Mouse (Mus musculus) MEL (cell line): ENCODE measurements around the gene Slx1b. TPM values are rescaled to one million over a fixed set of nuclear protein-coding genes. Genes with fewer than 3 reads are reported as not detected.

ENCODE experiments used
- DNase-seq: peaks from one replicate; pipeline ENCODE4 v3.0.0; 2011; ENCODE audit warnings: low read depth, low spot score
- H3K27ac ChIP-seq: 2 replicates; pipeline ENCODE4 v1.5.1; 2012; ENCODE audit warnings: low read depth, mild to moderate bottlenecking, control low read depth, low read length, moderate library complexity; ENCODE audit not compliant: control insufficient read depth
- H3K27me3 ChIP-seq, 2 experiments: fragments of 150-350 bp in 1 of 2; sonication (generic) in 1 of 2; 2 replicates each; pipeline ENCODE4 v1.6.1; 2012; ENCODE audit warnings: low read length in 2 of 2, mild to moderate bottlenecking in 2 of 2, improper control_type of control experiment in 1 of 2, moderate library complexity in 1 of 2; ENCODE audit not compliant: insufficient read depth in 2 of 2, control insufficient read depth in 1 of 2
- H3K36me3 ChIP-seq, 2 experiments: 2 replicates each; pipeline ENCODE4 v1.6.1; 2012 to 2014; ENCODE audit warnings: low read length in 2 of 2, improper control_type of control experiment in 1 of 2, inconsistent platforms in 1 of 2, mild to moderate bottlenecking in 1 of 2; ENCODE audit not compliant: insufficient read depth in 2 of 2, control insufficient read depth in 1 of 2
- H3K4me1 ChIP-seq, 2 experiments: fragments of 150-350 bp in 1 of 2; sonication (generic) in 1 of 2; 2 replicates each; pipeline ENCODE4 v1.6.1; 2012; ENCODE audit warnings: low read length in 2 of 2, improper control_type of control experiment in 1 of 2, mild to moderate bottlenecking in 1 of 2; ENCODE audit not compliant: insufficient read depth in 2 of 2, control insufficient read depth in 1 of 2
- H3K4me3 ChIP-seq, 2 experiments: fragments of 150-350 bp in 1 of 2; sonication (generic) in 1 of 2; 2 replicates each; pipeline ENCODE4 v1.5.1; 2012; ENCODE audit warnings: low read depth in 2 of 2, low read length in 2 of 2, mild to moderate bottlenecking in 2 of 2, moderate library complexity in 2 of 2, control low read depth in 1 of 2, improper control_type of control experiment in 1 of 2; ENCODE audit not compliant: control insufficient read depth in 1 of 2, insufficient read depth in 1 of 2
- H3K79me2 ChIP-seq: 2 replicates; pipeline ENCODE4 v1.6.1; 2012; ENCODE audit warnings: mild to moderate bottlenecking, low read length, moderate library complexity; ENCODE audit not compliant: control insufficient read depth, poor library complexity, insufficient read depth
- H3K9ac ChIP-seq: 2 replicates; pipeline ENCODE4 v1.6.1; 2012; ENCODE audit warnings: low read depth, mild to moderate bottlenecking, control low read depth, low read length, moderate library complexity; ENCODE audit not compliant: control insufficient read depth, poor library complexity, severe bottlenecking
- H3K9me3 ChIP-seq: fragments of 150-350 bp; sonication (generic); replicated peaks from 2 replicates; pipeline ENCODE4 v1.6.1; 2012; ENCODE audit warnings: mild to moderate bottlenecking, low read length, improper control_type of control experiment, moderate library complexity; ENCODE audit not compliant: insufficient read depth
- BHLHE40 ChIP-seq: IDR thresholded peaks from 2 replicates; pipeline ENCODE4 v1.6.1; 2012; ENCODE audit warnings: low read depth, mild to moderate bottlenecking, inconsistent platforms, low read length, improper control_type of control experiment, borderline replicate concordance
- EP300 ChIP-seq, 2 experiments: IDR thresholded peaks; 2 replicates each; pipeline ENCODE4 v1.6.1; 2011; ENCODE audit warnings: improper control_type of control experiment in 2 of 2, low read length in 2 of 2, low read depth in 1 of 2, mild to moderate bottlenecking in 1 of 2
- GABPA ChIP-seq: IDR thresholded peaks from 2 replicates; pipeline ENCODE4 v1.6.1; 2012; ENCODE audit warnings: low read depth, mild to moderate bottlenecking, inconsistent platforms, low read length, improper control_type of control experiment, moderate library complexity
- GATA1 ChIP-seq: IDR thresholded peaks from 2 replicates; pipeline ENCODE4 v1.6.1; 2011; ENCODE audit warnings: low read depth, low read length, improper control_type of control experiment
- HCFC1 ChIP-seq: IDR thresholded peaks from 2 replicates; pipeline ENCODE4 v1.6.1; 2012; ENCODE audit warnings: low read depth, mild to moderate bottlenecking, inconsistent platforms, low read length, improper control_type of control experiment, moderate library complexity
- JUND ChIP-seq: IDR thresholded peaks from 2 replicates; pipeline ENCODE4 v1.6.1; 2011; ENCODE audit warnings: low read depth, mild to moderate bottlenecking, improper control_type of control experiment, low read length
- KAT2A ChIP-seq: conservative IDR thresholded peaks from 2 replicates; pipeline ENCODE4 v1.6.1; 2012; ENCODE audit warnings: low read depth, low read length, improper control_type of control experiment, inconsistent platforms
- MAX ChIP-seq: IDR thresholded peaks from 2 replicates; pipeline ENCODE4 v1.6.1; 2011; ENCODE audit warnings: low read length, improper control_type of control experiment
- MEF2A ChIP-seq: IDR thresholded peaks from 2 replicates; pipeline ENCODE4 v1.6.1; 2014; ENCODE audit warnings: low read depth, mild to moderate bottlenecking, inconsistent platforms, low read length, improper control_type of control experiment; ENCODE audit not compliant: poor library complexity, insufficient replicate concordance, severe bottlenecking; ENCODE audit errors: extremely low read depth
- MXI1 ChIP-seq: IDR thresholded peaks from 2 replicates; pipeline ENCODE4 v1.6.1; 2011; ENCODE audit warnings: mild to moderate bottlenecking, low read depth, low read length, improper control_type of control experiment
- NELFE ChIP-seq: IDR thresholded peaks from 2 replicates; pipeline ENCODE4 v1.6.1; 2011; ENCODE audit warnings: low read depth, low read length, improper control_type of control experiment
- POLR2A ChIP-seq, 2 experiments: IDR thresholded peaks; 2 replicates each; pipeline ENCODE4 v1.6.1; 2011 to 2012; ENCODE audit warnings: low read length in 2 of 2, mild to moderate bottlenecking in 2 of 2, control low read depth in 1 of 2, improper control_type of control experiment in 1 of 2, low read depth in 1 of 2, moderate library complexity in 1 of 2; ENCODE audit not compliant: control insufficient read depth in 1 of 2, insufficient read depth in 1 of 2, poor library complexity in 1 of 2
- POLR2AphosphoS2 ChIP-seq: IDR thresholded peaks from 2 replicates; pipeline ENCODE4 v1.6.1; 2011; ENCODE audit warnings: low read length, improper control_type of control experiment
- POLR2AphosphoS5 ChIP-seq: IDR thresholded peaks from 2 replicates; pipeline ENCODE4 v1.6.1; 2012; ENCODE audit warnings: low read depth, borderline replicate concordance, mild to moderate bottlenecking, inconsistent platforms, low read length, moderate library complexity, mixed read lengths
- RCOR1 ChIP-seq: IDR thresholded peaks from 2 replicates; pipeline ENCODE4 v1.6.1; 2012; ENCODE audit warnings: low read depth, mild to moderate bottlenecking, inconsistent platforms, low read length, improper control_type of control experiment
- SIN3A ChIP-seq: IDR thresholded peaks from 2 replicates; pipeline ENCODE4 v1.6.1; 2012; ENCODE audit warnings: low read length, improper control_type of control experiment, inconsistent platforms
- SMC3 ChIP-seq: IDR thresholded peaks from 2 replicates; pipeline ENCODE4 v1.6.1; 2011; ENCODE audit warnings: low read depth, low read length, improper control_type of control experiment
- TAL1 ChIP-seq: IDR thresholded peaks from 2 replicates; pipeline ENCODE4 v1.6.1; 2012; ENCODE audit warnings: mild to moderate bottlenecking, inconsistent platforms, low read length, moderate library complexity, mixed read lengths
- TBP ChIP-seq: IDR thresholded peaks from 2 replicates; pipeline ENCODE4 v1.8.0; 2011; ENCODE audit warnings: low read depth, low read length, improper control_type of control experiment
- UBTF ChIP-seq: IDR thresholded peaks from 2 replicates; pipeline ENCODE4 v1.6.1; 2012; ENCODE audit warnings: low read depth, mild to moderate bottlenecking, inconsistent platforms, low read length, improper control_type of control experiment, moderate library complexity, borderline replicate concordance; ENCODE audit not compliant: insufficient read depth
- USF1 ChIP-seq: IDR thresholded peaks from 2 replicates; pipeline ENCODE4 v1.6.1; 2014; ENCODE audit warnings: low read depth, mild to moderate bottlenecking, inconsistent platforms, low read length, improper control_type of control experiment, moderate library complexity
- ZC3H11A ChIP-seq: IDR thresholded peaks from 2 replicates; pipeline ENCODE4 v1.6.1; 2012; ENCODE audit warnings: low read depth, mild to moderate bottlenecking, inconsistent platforms, low read length, improper control_type of control experiment
- ZMIZ1 ChIP-seq: IDR thresholded peaks from 2 replicates; pipeline ENCODE4 v1.6.1; 2012; ENCODE audit warnings: low read depth, mild to moderate bottlenecking, inconsistent platforms, low read length, improper control_type of control experiment, moderate library complexity
- ZNF384 ChIP-seq: IDR thresholded peaks from 2 replicates; pipeline ENCODE4 v1.6.1; 2012; ENCODE audit warnings: low read depth, mild to moderate bottlenecking, inconsistent platforms, low read length, improper control_type of control experiment
- polyA plus RNA-seq, 2 experiments: library from polyadenylated mRNA; stranded (reverse) in 1 of 2; unstranded in 1 of 2; fragments of >175 nt in 1 of 2; fragments of >200 nt in 1 of 2; gene quantifications; 2 replicates each; pipeline versions ENCODE4 v1.2.1 to v1.2.4; 2012; ENCODE audit warnings: low replicate concordance in 2 of 2, low read depth in 1 of 2; ENCODE audit not compliant: insufficient read length in 2 of 2, insufficient read depth in 1 of 2, missing spikeins in 1 of 2
- total RNA-seq: library from RNA; depleted of rRNA; stranded (reverse); fragments of 300-350 nt; gene quantifications from 2 replicates; pipeline ENCODE4 v1.2.3, GENCODE M21; 2012

The Slx1b gene
- total and polyA plus RNA-seq, 3 experiments = 4.6 to 10.2 TPM; not detected in 1

DNA sequence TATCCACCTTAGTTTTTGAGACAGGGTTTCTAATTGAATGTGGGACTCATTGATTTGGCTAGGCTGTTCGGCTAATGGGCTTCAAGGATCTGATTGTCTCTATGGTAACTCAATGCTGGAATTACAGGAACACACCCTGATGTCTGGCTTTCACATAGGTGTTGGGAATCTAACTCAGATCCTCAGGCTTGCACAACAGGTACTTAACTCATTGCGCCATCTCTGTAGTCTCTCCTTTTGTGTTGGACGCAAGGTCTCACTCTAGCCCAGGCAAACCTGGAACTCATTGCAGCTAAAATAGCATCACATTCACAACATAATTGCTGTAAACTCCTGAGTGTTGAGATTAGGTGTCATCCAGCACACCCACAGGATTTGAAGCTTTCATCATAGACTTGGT, 25.4 kb downstream of the Slx1b start:
- Histone ChIP-seq H3K9me3 (no peaks in the 10 kb centered on the region), H3K4me1 (no peaks in the 10 kb centered on the region)
- no peak for DNase-seq
- TF ChIP-seq TBP (no peak), SIN3A (no peak), POLR2AphosphoS5 (no peak), MEF2A (no peak), MXI1 (no peak), GATA1 (no peak), EP300 (IDR thresholded peaks at IDR 0.05; ENCODE audit: low read depth in 1 of 2, low read length in 2 of 2) (no peak), TAL1 (no peak), GABPA (no peak), KAT2A (no peak), ZNF384 (no peak), RCOR1 (no peak), MAX (no peak), POLR2A (IDR thresholded peaks at IDR 0.05; ENCODE audit: control insufficient read depth in 1 of 2, insufficient read depth in 1 of 2, low read depth in 1 of 2, low read length in 2 of 2, poor library complexity in 1 of 2) (no peak)
- TF ChIP-seq, all 39 proteins: peak for 0
- Histone ChIP-seq H3K27ac (no peak overlapping the region), H3K36me3 (peaks cover 0 to 8% of the 10 kb centered on the region in 2 experiments; a peak in 2 of 4 replicates), H3K79me2 (no peaks in the 10 kb centered on the region), H3K4me3 (no peak overlapping the region), H3K9ac (no peak overlapping the region), H3K27me3 (no peaks in the 10 kb centered on the region)

GRCm38 (mm10) chr7:126668452-126668851, 27.1 kb downstream of the Slx1b start:
- H3K27ac ChIP-seq = no peak overlapping the region
- TF ChIP-seq TBP (no peak), MEF2A (no peak), SMC3 (no peak), JUND (no peak)
- H3K36me3 ChIP-seq = peaks cover 0 to 16% of the 10 kb centered on the region in 2 experiments; a peak in 2 of 4 replicates
- no peak for DNase-seq
- H3K79me2 ChIP-seq = no peaks in the 10 kb centered on the region
- H3K9me3 ChIP-seq = no peaks in the 10 kb centered on the region
- no peaks in the 10 kb centered on the region for H3K4me1 ChIP-seq
- H3K9ac ChIP-seq = no peak overlapping the region
- no peaks in the 10 kb centered on the region for H3K27me3 ChIP-seq
- H3K4me3 ChIP-seq = no peak overlapping the region

- H3K27ac ChIP-seq = no peak overlapping the region
- no peak overlapping the region for H3K9ac ChIP-seq
- no peaks in the 10 kb centered on the region for H3K4me1 ChIP-seq
- no peaks in the 10 kb centered on the region for H3K9me3 ChIP-seq
- no peak for DNase-seq
- no peaks in the 10 kb centered on the region for H3K79me2 ChIP-seq
- peaks cover 0 to 16% of the 10 kb centered on the region in 2 experiments; a peak in 2 of 4 replicates for H3K36me3 ChIP-seq
- H3K4me3 ChIP-seq = no peak overlapping the region
- H3K27me3 ChIP-seq = no peaks in the 10 kb centered on the region
- TF ChIP-seq MXI1 (no peak), EP300 (IDR thresholded peaks at IDR 0.05; ENCODE audit: low read depth in 1 of 2, low read length in 2 of 2) (no peak), ZMIZ1 (no peak), SIN3A (no peak), GABPA (no peak), HCFC1 (no peak), SMC3 (no peak), UBTF (no peak), MEF2A (no peak), BHLHE40 (no peak), USF1 (no peak), POLR2AphosphoS2 (no peak), GATA1 (no peak), NELFE (no peak), POLR2AphosphoS5 (no peak), ZC3H11A (no peak)
Measured at GRCm38 (mm10) chr7:126667495-126668090, 28.0 kb downstream of the Slx1b start.
